Mouse (Mus musculus): ENCODE results near the gene Snapc3.
A peak's percentile ranks its signal among the peaks of the same experiment; 100 is the strongest.

Snapc3 gene

GRCm38 (mm10) chr4:83417160-83417819 lies at the start of gene Snapc3:
Gene Snapc3 (plus strand): TSS chr4:83417724.
- DNase-seq (ENCODE audit: low spot score in 2 of 2) = peak; percentile 88 to 95

GRCm38 (mm10) chr4:83373381-83373780 lies 44.1 kb upstream of the Snapc3 start:
- DNase-seq (ENCODE audit: low spot score in 2 of 2) = no peak

- DNase-seq (ENCODE audit: low spot score in 2 of 2) = no peak
Observed at GRCm38 (mm10) chr4:83375650-83376049, 41.9 kb upstream of the Snapc3 start.

GRCm38 (mm10) chr4:83376461-83377015 lies 41.0 kb upstream of the Snapc3 start:
- no peak for DNase-seq (ENCODE audit: low spot score in 2 of 2)

- DNase-seq (ENCODE audit: low spot score in 2 of 2) = no peak
Observed at GRCm38 (mm10) chr4:83379036-83379435, 38.5 kb upstream of the Snapc3 start.

GRCm38 (mm10) chr4:83379746-83380145 lies 37.8 kb upstream of the Snapc3 start:
- no peak for DNase-seq (ENCODE audit: low spot score in 2 of 2)

GRCm38 (mm10) chr4:83380266-83380665 lies 37.3 kb upstream of the Snapc3 start:
- DNase-seq (ENCODE audit: low spot score in 2 of 2) = peak in 1 of 2 experiments; percentile 22

GRCm38 (mm10) chr4:83383899-83384490 lies 33.5 kb upstream of the Snapc3 start:
- DNase-seq (ENCODE audit: low spot score in 2 of 2) = no peak

- DNase-seq (ENCODE audit: low spot score in 2 of 2) = no peak
Observed at GRCm38 (mm10) chr4:83385091-83385490, 32.4 kb upstream of the Snapc3 start.

GRCm38 (mm10) chr4:83390551-83390950 lies 27.0 kb upstream of the Snapc3 start:
- no peak for DNase-seq (ENCODE audit: low spot score in 2 of 2)

GRCm38 (mm10) chr4:83391956-83392355 lies 25.6 kb upstream of the Snapc3 start:
- DNase-seq (ENCODE audit: low spot score in 2 of 2) = no peak

- no peak for DNase-seq (ENCODE audit: low spot score in 2 of 2)
Observed at GRCm38 (mm10) chr4:83393733-83394132, 23.8 kb upstream of the Snapc3 start.

- peak in 1 of 2 experiments; percentile 52 for DNase-seq (ENCODE audit: low spot score in 2 of 2)
Observed at GRCm38 (mm10) chr4:83396346-83396745, 21.2 kb upstream of the Snapc3 start.

- DNase-seq (ENCODE audit: low spot score in 2 of 2) = no peak
Observed at GRCm38 (mm10) chr4:83396996-83397770, 20.3 kb upstream of the Snapc3 start.

GRCm38 (mm10) chr4:83398527-83398926 lies 19.0 kb upstream of the Snapc3 start:
- no peak for DNase-seq (ENCODE audit: low spot score in 2 of 2)

GRCm38 (mm10) chr4:83400691-83401595 lies 16.6 kb upstream of the Snapc3 start:
- DNase-seq (ENCODE audit: low spot score in 2 of 2) = no peak

- DNase-seq (ENCODE audit: low spot score in 2 of 2) = no peak
Observed at GRCm38 (mm10) chr4:83401712-83402111, 15.8 kb upstream of the Snapc3 start.

GRCm38 (mm10) chr4:83407688-83408087 lies 9.8 kb upstream of the Snapc3 start:
- DNase-seq (ENCODE audit: low spot score in 2 of 2) = no peak

GRCm38 (mm10) chr4:83409867-83410505 lies 7.5 kb upstream of the Snapc3 start:
- no peak for DNase-seq (ENCODE audit: low spot score in 2 of 2)

GRCm38 (mm10) chr4:83412060-83412459 lies 5.5 kb upstream of the Snapc3 start:
- no peak for DNase-seq (ENCODE audit: low spot score in 2 of 2)

Measured in urinary bladder, adult 18-20 months (tissue).